Mouse (Mus musculus) cerebellum, adult (tissue): ENCODE measurements at regions not wholly inside any gene's neighbourhood (a gene's known extent, or its start where the extent isn't known, plus 50 kb on each side); places are given as distances from the start of the nearest gene placed in this dataset.

Experiments used
- ATAC-seq: cut with Nextera tagmentation; 2 replicates; pipeline ENCODE4 v1.9.2; 2017; ENCODE audit warnings: mild to moderate bottlenecking, moderate library complexity, mixed read lengths; ENCODE audit not compliant: insufficient number of reproducible peaks, low FRiP score, low TSS enrichment

- peak; percentile 74; the same call in 1 of the 2 replicates for ATAC-seq
Measured at GRCm38 (mm10) chr16:80138963-80139362, 1048.1 kb upstream of the Tmprss15 start.

DNA sequence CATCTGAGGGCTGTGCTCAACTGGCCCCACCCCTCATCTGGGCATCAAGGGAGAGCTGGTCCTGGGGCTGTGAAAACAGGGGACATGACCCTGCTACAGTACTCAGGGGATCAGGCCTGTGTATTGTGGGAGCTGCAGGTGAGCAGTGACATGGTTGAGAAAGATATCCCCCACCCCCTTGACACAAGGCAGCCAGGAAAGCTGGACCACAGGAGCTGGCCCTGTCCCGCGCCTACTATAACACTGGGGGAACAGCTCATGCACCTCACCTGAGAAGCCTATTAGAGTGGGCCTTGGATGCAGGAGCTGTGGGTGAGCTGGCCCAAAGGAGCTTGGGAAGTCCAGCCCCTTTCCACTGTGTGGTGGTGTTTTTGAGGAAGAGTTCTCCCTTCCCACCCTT, 1047.3 kb upstream of the Tmprss15 start:
- peak; percentile 48; the same call in 1 of the 2 replicates for ATAC-seq
